Mouse (Mus musculus): ENCODE measurements at regions not wholly inside any gene's neighbourhood (a gene's known extent, or its start where the extent isn't known, plus 50 kb on each side); places are given as distances from the start of the nearest gene placed in this dataset.

GRCm38 (mm10) chr17:26357784-26358183, 56.8 kb upstream of the Neurl1b start:
- 60% methylated on average over 4 of the region's 4 CpGs for WGBS
- H3K4me3 ChIP-seq: no peak overlapping the region
- H3K9ac ChIP-seq: no peak overlapping the region
- H3K4me2 ChIP-seq: no peak overlapping the region
- no peaks in the 10 kb centered on the region for H3K36me3 ChIP-seq
- H3K4me1 ChIP-seq (replicated peaks): peaks cover 70% of the 10 kb centered on the region
- no peaks in the 10 kb centered on the region for H3K27me3 ChIP-seq (replicated peaks)
- ATAC-seq (ENCODE audit: insufficient number of reproducible peaks, low FRiP score): no peak
- H3K27ac ChIP-seq (ENCODE audit: poor library complexity, severe bottlenecking): no peak overlapping the region
- H3K9me3 ChIP-seq (replicated peaks): no peaks in the 10 kb centered on the region

DNA sequence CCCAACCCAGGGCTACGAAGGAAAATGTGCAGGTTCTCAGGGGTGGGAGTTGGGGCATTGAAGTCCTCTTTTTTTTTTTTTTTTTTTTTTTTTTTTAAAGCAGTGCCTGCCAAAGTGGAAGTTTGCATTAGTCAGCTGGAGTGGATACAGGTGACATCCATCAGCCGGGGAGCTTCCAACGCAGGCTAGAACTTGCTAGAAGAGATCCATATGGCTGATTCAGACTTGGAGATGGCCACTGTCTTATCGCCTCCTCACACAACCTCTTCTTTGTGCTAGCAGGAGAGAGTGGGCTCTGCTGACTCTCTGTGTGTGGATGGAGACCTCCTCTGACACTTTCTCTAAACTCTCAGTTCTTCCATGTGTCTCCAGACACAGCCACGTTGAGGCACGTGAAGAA, 53.9 kb upstream of the Neurl1b start:
- H3K36me3 ChIP-seq: no peaks in the 10 kb centered on the region
- H3K27me3 ChIP-seq (replicated peaks): no peaks in the 10 kb centered on the region
- no peak overlapping the region for H3K4me2 ChIP-seq
- 0 out of 2 replicates have a peak overlapping the region, but pooled peaks have one; percentile 39 for H3K9ac ChIP-seq
- WGBS: 53% methylated on average over 6 of the region's 6 CpGs
- H3K4me1 ChIP-seq (replicated peaks): peaks cover 80% of the 10 kb centered on the region
- H3K9me3 ChIP-seq (replicated peaks): no peaks in the 10 kb centered on the region
- H3K27ac ChIP-seq (ENCODE audit: poor library complexity, severe bottlenecking): peak overlapping the region; percentile 93
- no peak overlapping the region for H3K4me3 ChIP-seq
- ATAC-seq (ENCODE audit: insufficient number of reproducible peaks, low FRiP score): no peak

DNA sequence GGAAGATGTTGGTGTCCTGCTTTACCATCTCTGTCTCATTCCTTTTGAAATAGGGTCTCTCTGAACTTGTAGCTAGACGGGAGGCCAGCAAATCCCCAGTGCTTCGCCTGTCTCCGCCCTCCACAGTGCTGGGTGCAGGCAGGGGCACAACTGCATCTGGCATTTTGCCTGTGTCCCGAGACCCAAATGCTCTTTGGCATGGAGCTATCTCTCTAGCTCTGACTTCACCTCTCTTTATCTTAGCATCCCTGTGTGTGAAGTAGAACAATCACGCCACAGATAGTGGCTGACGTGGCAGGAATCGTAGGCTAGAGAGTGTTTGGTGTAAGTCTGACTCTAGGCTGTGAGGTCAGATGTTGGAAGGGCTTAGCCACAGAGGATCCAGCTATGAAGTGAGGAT, 53.2 kb upstream of the Neurl1b start:
- H3K4me2 ChIP-seq: peak overlapping the region; percentile 30
- peak overlapping the region; percentile 39 for H3K9ac ChIP-seq

DNA sequence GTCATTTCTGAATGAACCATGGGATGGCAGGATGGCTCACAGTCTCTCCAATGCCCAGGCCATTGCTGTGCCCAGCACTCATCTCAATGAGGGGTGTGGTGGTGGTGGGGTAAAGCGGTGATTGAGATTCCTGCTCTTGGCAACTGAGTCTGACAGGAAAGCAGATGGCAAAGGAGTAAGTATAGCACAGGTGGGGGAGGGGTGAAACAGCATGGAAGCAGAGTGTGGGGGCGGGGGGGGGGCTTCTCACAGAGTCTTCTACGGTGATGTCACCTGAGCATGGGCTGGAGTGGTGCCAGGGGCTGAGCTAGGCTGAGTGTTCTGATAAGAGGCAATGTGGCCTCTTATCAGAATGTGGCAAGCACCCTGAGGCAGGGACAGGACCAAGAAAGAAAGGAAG, 52.6 kb upstream of the Neurl1b start:
- Histone ChIP-seq H3K4me3 (no peak overlapping the region), H3K36me3 (no peaks in the 10 kb centered on the region), H3K9me3 (replicated peaks) (no peaks in the 10 kb centered on the region), H3K4me2 (peak overlapping the region; percentile 30), H3K4me1 (replicated peaks) (peaks cover 83% of the 10 kb centered on the region), H3K27me3 (replicated peaks) (no peaks in the 10 kb centered on the region), H3K27ac (ENCODE audit: poor library complexity, severe bottlenecking) (peak overlapping the region; percentile 93), H3K9ac (peak overlapping the region; percentile 39; the same call in 1 of the 2 replicates)
- WGBS: 6% methylated on average over 3 of the region's 3 CpGs
- ATAC-seq (ENCODE audit: insufficient number of reproducible peaks, low FRiP score): peak; percentile 58

More for the DNA sequence above, 53.2 kb upstream of the Neurl1b start:
- WGBS: 20% methylated on average over 7 of the region's 7 CpGs
- Histone ChIP-seq H3K27me3 (replicated peaks) (no peaks in the 10 kb centered on the region), H3K36me3 (no peaks in the 10 kb centered on the region), H3K4me3 (no peak overlapping the region), H3K9me3 (replicated peaks) (no peaks in the 10 kb centered on the region), H3K27ac (ENCODE audit: poor library complexity, severe bottlenecking) (peak overlapping the region; percentile 93), H3K4me1 (replicated peaks) (peaks cover 81% of the 10 kb centered on the region)
- ATAC-seq (ENCODE audit: insufficient number of reproducible peaks, low FRiP score): peak; percentile 27; the same call in 1 of the 2 replicates

GRCm38 (mm10) chr17:26362586-26363361, 51.9 kb upstream of the Neurl1b start:
- ATAC-seq (ENCODE audit: insufficient number of reproducible peaks, low FRiP score): no peak
- Histone ChIP-seq H3K36me3 (no peaks in the 10 kb centered on the region), H3K4me1 (replicated peaks) (peaks cover 87% of the 10 kb centered on the region), H3K9ac (peak overlapping the region; percentile 9; the same call in 1 of the 2 replicates), H3K27me3 (replicated peaks) (no peaks in the 10 kb centered on the region), H3K9me3 (replicated peaks) (no peaks in the 10 kb centered on the region), H3K27ac (ENCODE audit: poor library complexity, severe bottlenecking) (peak overlapping the region; percentile 76), H3K4me2 (peak overlapping the region; percentile 30), H3K4me3 (no peak overlapping the region)
- WGBS: 36% methylated on average over 12 of the region's 12 CpGs

GRCm38 (mm10) chr17:26363853-26364532, 50.6 kb upstream of the Neurl1b start:
- no peaks in the 10 kb centered on the region for H3K36me3 ChIP-seq
- no peak overlapping the region for H3K9ac ChIP-seq
- H3K4me2 ChIP-seq: no peak overlapping the region
- H3K9me3 ChIP-seq (replicated peaks): no peaks in the 10 kb centered on the region
- no peaks in the 10 kb centered on the region for H3K27me3 ChIP-seq (replicated peaks)
- peaks cover 88% of the 10 kb centered on the region for H3K4me1 ChIP-seq (replicated peaks)
- no peak overlapping the region for H3K4me3 ChIP-seq
- no peak for ATAC-seq (ENCODE audit: insufficient number of reproducible peaks, low FRiP score)
- H3K27ac ChIP-seq (ENCODE audit: poor library complexity, severe bottlenecking): peak overlapping the region; percentile 37; the same call in 1 of the 2 replicates
- WGBS: 68% methylated on average over 5 of the region's 5 CpGs

All from heart, embryonic 12.5 days (tissue).